Mouse (Mus musculus): ENCODE data around the gene Olfr68.
"Not testable (repeated sequence)": the region's sequence is repeated elsewhere in the genome, so short reads cannot be mapped to it uniquely, and the experiment has no call there.

DNA sequence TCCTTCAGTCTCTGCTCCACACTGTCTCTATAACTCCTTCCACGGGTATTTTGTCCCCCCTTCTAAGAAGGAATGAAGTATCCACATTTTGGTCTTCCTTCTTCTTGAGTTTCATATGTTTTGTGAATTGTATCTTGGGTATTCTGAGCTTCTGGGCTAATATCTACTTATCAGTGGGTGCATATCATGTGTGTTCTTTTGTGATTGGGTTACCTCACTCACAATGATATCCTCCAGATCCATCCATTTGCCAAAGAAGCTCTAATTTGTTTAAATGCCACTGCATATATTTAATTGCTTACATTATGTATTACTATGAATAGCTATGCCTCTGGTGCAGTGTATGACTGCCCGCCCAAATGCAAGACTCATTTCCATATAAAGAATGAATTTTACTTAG is 28.6 kb upstream of the Olfr68 start:
- TF ChIP-seq POLR2A (IDR thresholded peaks at IDR 0.05; ENCODE audit: borderline replicate concordance, low read depth, low read length); CTCF (IDR thresholded peaks at IDR 0.05; ENCODE audit: low read depth, low read length): not testable (repeated sequence)

Data from bone marrow macrophage, adult 2 months (primary cell).